Mouse (Mus musculus): Measurements from ENCODE around the gene Rpp25l. TPM values are rescaled to one million over a fixed set of nuclear protein-coding genes. Genes with fewer than 3 reads are reported as not detected.

Rpp25l gene
- polyA plus RNA-seq, 1 experiment from 2014 or later: 71.9 TPM

GRCm38 (mm10) chr4:41722918-41723351, 9.6 kb upstream of the Rpp25l start, which contains the start of gene Dctn3:
Gene Dctn3 (minus strand): TSS chr4:41723170.
- Histone ChIP-seq H3K4me2 (ENCODE audit: low read length) (peak within 1 kb of the TSS; percentile 92), H3K27ac (ENCODE audit: low read depth) (no peak within 1 kb of the TSS), H3K9ac (ENCODE audit: low read length) (peak within 1 kb of the TSS; percentile 86), H3K4me3 (ENCODE audit: low read depth, low read length) (peak within 1 kb of the TSS; percentile 95), H3K9me3 (ENCODE audit: control insufficient read depth, low read length) (no peaks in the 10 kb centered on the region), H3K27me3 (replicated peaks; ENCODE audit: control insufficient read depth, insufficient read depth, low read length) (peaks cover 43% of the 10 kb centered on the region), H3K36me3 (ENCODE audit: control insufficient read depth, insufficient read depth, low read length) (peaks cover 25% of the 10 kb centered on the region), H3K4me1 (replicated peaks; ENCODE audit: control insufficient read depth, insufficient read depth, low read length) (peaks cover 7% of the 10 kb centered on the region; the same call in 1 of the 2 replicates)
- WGBS: under 1% methylated on average over 27 of the region's 27 CpGs
- peak; percentile 94 for ATAC-seq (replicated peaks; ENCODE audit: low FRiP score, low TSS enrichment, low read depth)
- DNase-seq (ENCODE audit: low spot score): peak; percentile 85

- Histone ChIP-seq H3K9me3 (ENCODE audit: control insufficient read depth, low read length) (no peaks in the 10 kb centered on the region), H3K4me3 (ENCODE audit: low read depth, low read length) (no peak overlapping the region), H3K4me2 (ENCODE audit: low read length) (no peak overlapping the region), H3K9ac (ENCODE audit: low read length) (no peak overlapping the region), H3K36me3 (ENCODE audit: control insufficient read depth, insufficient read depth, low read length) (peaks cover 45% of the 10 kb centered on the region), H3K27ac (ENCODE audit: low read depth) (no peak overlapping the region), H3K27me3 (replicated peaks; ENCODE audit: control insufficient read depth, insufficient read depth, low read length) (no peaks in the 10 kb centered on the region), H3K4me1 (replicated peaks; ENCODE audit: control insufficient read depth, insufficient read depth, low read length) (peaks cover 17% of the 10 kb centered on the region)
- DNase-seq (ENCODE audit: low spot score) (no peak), ATAC-seq (replicated peaks; ENCODE audit: low FRiP score, low TSS enrichment, low read depth) (no peak)
- 68% methylated on average over 6 of the region's 6 CpGs for WGBS
Measured at GRCm38 (mm10) chr4:41716834-41717233, 3.5 kb upstream of the Rpp25l start.

- Histone ChIP-seq H3K9ac (ENCODE audit: low read length) (no peak overlapping the region), H3K27me3 (replicated peaks; ENCODE audit: control insufficient read depth, insufficient read depth, low read length) (no peaks in the 10 kb centered on the region), H3K4me2 (ENCODE audit: low read length) (no peak overlapping the region), H3K36me3 (ENCODE audit: control insufficient read depth, insufficient read depth, low read length) (peaks cover 51% of the 10 kb centered on the region), H3K9me3 (ENCODE audit: control insufficient read depth, low read length) (no peaks in the 10 kb centered on the region), H3K4me1 (replicated peaks; ENCODE audit: control insufficient read depth, insufficient read depth, low read length) (peaks cover 19% of the 10 kb centered on the region), H3K27ac (ENCODE audit: low read depth) (no peak overlapping the region), H3K4me3 (ENCODE audit: low read depth, low read length) (no peak overlapping the region)
- no peak for DNase-seq (ENCODE audit: low spot score)
- WGBS: 90% methylated on average over 5 of the region's 5 CpGs
- ATAC-seq (replicated peaks; ENCODE audit: low FRiP score, low TSS enrichment, low read depth): no peak
Measured at GRCm38 (mm10) chr4:41715596-41715995, 2.3 kb upstream of the Rpp25l start.

- WGBS: 76% methylated on average over 8 of the region's 8 CpGs
- Histone ChIP-seq H3K4me1 (replicated peaks; ENCODE audit: control insufficient read depth, insufficient read depth, low read length) (peaks cover 19% of the 10 kb centered on the region), H3K9ac (ENCODE audit: low read length) (no peak overlapping the region), H3K36me3 (ENCODE audit: control insufficient read depth, insufficient read depth, low read length) (peaks cover 47% of the 10 kb centered on the region), H3K4me2 (ENCODE audit: low read length) (no peak overlapping the region), H3K27me3 (replicated peaks; ENCODE audit: control insufficient read depth, insufficient read depth, low read length) (no peaks in the 10 kb centered on the region), H3K9me3 (ENCODE audit: control insufficient read depth, low read length) (no peaks in the 10 kb centered on the region), H3K27ac (ENCODE audit: low read depth) (no peak overlapping the region), H3K4me3 (ENCODE audit: low read depth, low read length) (no peak overlapping the region)
- ATAC-seq (replicated peaks; ENCODE audit: low FRiP score, low TSS enrichment, low read depth) (no peak), DNase-seq (ENCODE audit: low spot score) (no peak)
Measured at GRCm38 (mm10) chr4:41715082-41715481, 1.7 kb upstream of the Rpp25l start.

- no peak overlapping the region for H3K27ac ChIP-seq (ENCODE audit: low read depth)
- H3K4me2 ChIP-seq (ENCODE audit: low read length): peak overlapping the region; percentile 75
- no peak overlapping the region for H3K9ac ChIP-seq (ENCODE audit: low read length)
- DNase-seq (ENCODE audit: low spot score) (peak; percentile 74), ATAC-seq (replicated peaks; ENCODE audit: low FRiP score, low TSS enrichment, low read depth) (no peak)
- no peaks in the 10 kb centered on the region for H3K9me3 ChIP-seq (ENCODE audit: control insufficient read depth, low read length)
- 18% methylated on average over 8 of the region's 8 CpGs for WGBS
- H3K27me3 ChIP-seq (replicated peaks; ENCODE audit: control insufficient read depth, insufficient read depth, low read length): no peaks in the 10 kb centered on the region
- peak overlapping the region; percentile 56; the same call in 1 of the 2 replicates for H3K4me3 ChIP-seq (ENCODE audit: low read depth, low read length)
- H3K36me3 ChIP-seq (ENCODE audit: control insufficient read depth, insufficient read depth, low read length): peaks cover 39% of the 10 kb centered on the region
- H3K4me1 ChIP-seq (replicated peaks; ENCODE audit: control insufficient read depth, insufficient read depth, low read length): peaks cover 19% of the 10 kb centered on the region
Measured at GRCm38 (mm10) chr4:41714276-41714675, 942 bp upstream of the Rpp25l start.

GRCm38 (mm10) chr4:41712421-41713196, 725 bp downstream of the Rpp25l start:
- H3K27ac ChIP-seq (ENCODE audit: low read depth): 0 out of 2 replicates have a peak overlapping the region, but pooled peaks have one; percentile 55
- peak overlapping the region; percentile 75 for H3K4me2 ChIP-seq (ENCODE audit: low read length)
- 42% methylated on average over 31 of the region's 31 CpGs for WGBS
- peaks cover 19% of the 10 kb centered on the region for H3K4me1 ChIP-seq (replicated peaks; ENCODE audit: control insufficient read depth, insufficient read depth, low read length)
- peak overlapping the region; percentile 74 for H3K9ac ChIP-seq (ENCODE audit: low read length)
- peak overlapping the region; percentile 56 for H3K4me3 ChIP-seq (ENCODE audit: low read depth, low read length)
- H3K36me3 ChIP-seq (ENCODE audit: control insufficient read depth, insufficient read depth, low read length): peaks cover 22% of the 10 kb centered on the region
- ATAC-seq (replicated peaks; ENCODE audit: low FRiP score, low TSS enrichment, low read depth) (no peak; the same call in 1 of the 2 replicates), DNase-seq (ENCODE audit: low spot score) (no peak)
- no peaks in the 10 kb centered on the region for H3K9me3 ChIP-seq (ENCODE audit: control insufficient read depth, low read length)
- no peaks in the 10 kb centered on the region for H3K27me3 ChIP-seq (replicated peaks; ENCODE audit: control insufficient read depth, insufficient read depth, low read length)

- Histone ChIP-seq H3K4me3 (ENCODE audit: low read depth, low read length) (peak overlapping the region; percentile 56), H3K4me1 (replicated peaks; ENCODE audit: control insufficient read depth, insufficient read depth, low read length) (peaks cover 19% of the 10 kb centered on the region), H3K9ac (ENCODE audit: low read length) (peak overlapping the region; percentile 74), H3K4me2 (ENCODE audit: low read length) (peak overlapping the region; percentile 75), H3K9me3 (ENCODE audit: control insufficient read depth, low read length) (no peaks in the 10 kb centered on the region), H3K27me3 (replicated peaks; ENCODE audit: control insufficient read depth, insufficient read depth, low read length) (no peaks in the 10 kb centered on the region), H3K27ac (ENCODE audit: low read depth) (no peak overlapping the region), H3K36me3 (ENCODE audit: control insufficient read depth, insufficient read depth, low read length) (peaks cover 14% of the 10 kb centered on the region)
- ATAC-seq (replicated peaks; ENCODE audit: low FRiP score, low TSS enrichment, low read depth) (no peak), DNase-seq (ENCODE audit: low spot score) (no peak)
- 81% methylated on average over 16 of the region's 16 CpGs for WGBS
Measured at GRCm38 (mm10) chr4:41711705-41712375, 1.5 kb downstream of the Rpp25l start.

GRCm38 (mm10) chr4:41710229-41710628, 3.1 kb downstream of the Rpp25l start:
- Histone ChIP-seq H3K4me3 (ENCODE audit: low read depth, low read length) (no peak overlapping the region), H3K27ac (ENCODE audit: low read depth) (no peak overlapping the region), H3K9me3 (ENCODE audit: control insufficient read depth, low read length) (no peaks in the 10 kb centered on the region), H3K4me2 (ENCODE audit: low read length) (no peak overlapping the region), H3K36me3 (ENCODE audit: control insufficient read depth, insufficient read depth, low read length) (peaks cover 9% of the 10 kb centered on the region), H3K4me1 (replicated peaks; ENCODE audit: control insufficient read depth, insufficient read depth, low read length) (peaks cover 22% of the 10 kb centered on the region), H3K9ac (ENCODE audit: low read length) (no peak overlapping the region), H3K27me3 (replicated peaks; ENCODE audit: control insufficient read depth, insufficient read depth, low read length) (peaks cover 2% of the 10 kb centered on the region; the same call in 1 of the 2 replicates)
- no peak for DNase-seq (ENCODE audit: low spot score)
- no peak for ATAC-seq (replicated peaks; ENCODE audit: low FRiP score, low TSS enrichment, low read depth)
- 62% methylated on average over 4 of the region's 4 CpGs for whole genome bisulfite sequencing

Data from intestine, embryonic 14.5 days (tissue).